In genomic region chr1:191311296-191311898, GRCm38 (mm10) we compare ENCODE assay signal across 18 mouse cellular contexts. TPM values are rescaled to one million over a fixed set of nuclear protein-coding genes. Genes with fewer than 3 reads are reported as not detected.
DNase-seq lines count a peak whose midpoint lies in the region; ATAC-seq and TF ChIP-seq lines count a peak whose summit lies in the region.
"Had no signal": no experiment of that assay in that cellular context is flagged by ENCODE, and none has a peak within 500 bp of the region (broad histone marks: within the 10 kb centered on the region; RNA-seq: fewer than 3 reads in every experiment).

No protein-coding gene starts in this region.

- no peak overlapping the region for H3K4me2 ChIP-seq in midbrain, postnatal 0 days (ENCODE audit: low read depth, low read length, poor library complexity, severe bottlenecking)
- H3K4me2 ChIP-seq: forebrain, embryonic 15.5 days; hindbrain, embryonic 15.5 days had no signal

- no peak overlapping the region for H3K4me3 ChIP-seq in gastrocnemius, adult 2 months
- H3K4me3 ChIP-seq in megakaryocyte, embryonic 14.5 days (replicated peaks), result peak overlapping the region; percentile 26
- no peak overlapping the region for H3K4me3 ChIP-seq in midbrain, postnatal 0 days (ENCODE audit: low read depth, low read length)
- H3K4me3 ChIP-seq: embryonic facial prominence, embryonic 12.5 days; forebrain, embryonic 15.5 days; hindbrain, embryonic 15.5 days had no signal

- WGBS in midbrain, postnatal 0 days, result 78% methylated on average over 4 of the region's 4 CpGs

- no peak overlapping the region for H3K9ac ChIP-seq in midbrain, postnatal 0 days (replicated peaks; ENCODE audit: low read length, poor library complexity, severe bottlenecking)
- H3K9ac ChIP-seq: forebrain, embryonic 15.5 days; hindbrain, embryonic 15.5 days had no signal

- H3K27me3 ChIP-seq in megakaryocyte, embryonic 14.5 days (replicated peaks), result no peaks in the 10 kb centered on the region
- no peaks in the 10 kb centered on the region for H3K27me3 ChIP-seq in midbrain, postnatal 0 days (ENCODE audit: insufficient read depth, low read length)
- H3K27me3 ChIP-seq: embryonic facial prominence, embryonic 12.5 days; forebrain, embryonic 15.5 days; heart, embryonic 13.5 days; hindbrain, embryonic 15.5 days had no signal

- H3K9me3 ChIP-seq in megakaryocyte, embryonic 14.5 days, result peaks cover 3% of the 10 kb centered on the region
- no peaks in the 10 kb centered on the region for H3K9me3 ChIP-seq in midbrain, postnatal 0 days (ENCODE audit: low read length)
- H3K9me3 ChIP-seq: embryonic facial prominence, embryonic 12.5 days; forebrain, embryonic 15.5 days; heart, embryonic 13.5 days; hindbrain, embryonic 15.5 days had no signal

- H3K36me3 ChIP-seq in megakaryocyte, embryonic 14.5 days (replicated peaks; ENCODE audit: low read length), result peaks cover 9% of the 10 kb centered on the region
- peaks cover 3% of the 10 kb centered on the region for H3K36me3 ChIP-seq in midbrain, postnatal 0 days (ENCODE audit: insufficient read depth, low read length)

- peak; percentile 66 for DNase-seq in gastrocnemius, adult 2 months
- DNase-seq in gastrocnemius, postnatal 10 days, result no peak
- peak; percentile 54 for DNase-seq in kidney, adult 9 months
- no peak for DNase-seq in kidney, postnatal 14 days
- peak; percentile 84 for DNase-seq in skeletal muscle tissue, adult 2 months (ENCODE audit: low read depth, low spot score)
- DNase-seq in midbrain, postnatal 0 days (ENCODE audit: low spot score), result no peak
- DNase-seq: adrenal gland, postnatal 10 days; cerebellum, adult 11-12 months; cerebellum, adult 9-10 months; cerebellum, postnatal 25 days; heart, adult 11 months; heart, postnatal 36 days had no signal

- no peak for TF ChIP-seq CTCF in gastrocnemius, adult 2 months (IDR thresholded peaks at IDR 0.05)
- TF ChIP-seq CTCF in midbrain, postnatal 0 days (IDR thresholded peaks at IDR 0.05), result no peak

- intact Hi-C loops in gastrocnemius, adult 2 months (cut with DNase I), result loop anchor here (5.0 kb wide), 2 partner anchors 36 to 511 kb away; partner anchors contain the start of gene Nek2

- peak overlapping the region; percentile 92 for H3K27ac ChIP-seq in gastrocnemius, adult 2 months
- no peak overlapping the region for H3K27ac ChIP-seq in midbrain, postnatal 0 days (ENCODE audit: low read depth, low read length)
- H3K27ac ChIP-seq: embryonic facial prominence, embryonic 12.5 days; forebrain, embryonic 15.5 days; heart, embryonic 13.5 days; hindbrain, embryonic 15.5 days had no signal

- ATAC-seq in megakaryocyte, adult 5-6 weeks (ENCODE audit: poor library complexity, severe bottlenecking), result no peak
- no peak for ATAC-seq in midbrain, postnatal 0 days (ENCODE audit: low FRiP score)

- H3K4me1 ChIP-seq in megakaryocyte, embryonic 14.5 days, result peaks cover 30% of the 10 kb centered on the region
- H3K4me1 ChIP-seq in midbrain, postnatal 0 days (ENCODE audit: insufficient read depth, low read length), result no peaks in the 10 kb centered on the region
- H3K4me1 ChIP-seq: embryonic facial prominence, embryonic 12.5 days had no signal

RNA-seq across cellular contexts. Expression of gene Nenf, which starts 6.6 kb away (rescaled TPM):
- 10 to 100 TPM; 68.3 to 69.6 TPM for total RNA-seq in gastrocnemius, adult 2 months (2021)
- 10 to 100 TPM; 83.8 to 87.2 TPM for total RNA-seq in gastrocnemius, postnatal 10 days (2021)
- 20.2 and 31.8 TPM in 2 replicates for polyA plus RNA-seq in megakaryocyte, embryonic 14.5 days (2012; ENCODE audit: insufficient read depth, low replicate concordance)
- total RNA-seq in megakaryocyte, adult 5-6 weeks (2015), result 14.9 and 15.1 TPM in 2 replicates
- total RNA-seq in megakaryocyte, adult 5-6 weeks (2017), result 4.6 and 6.3 TPM in 2 replicates
- 168 and 184 TPM in 2 replicates for total RNA-seq in midbrain, postnatal 0 days (2014; rRNA removed)
- 185 and 200 TPM in 2 replicates for polyA plus RNA-seq in midbrain, postnatal 0 days (2015; fragmentation: Nextera tagmentation; extraction: Ambion mirVana)

RNA-seq across cellular contexts. Expression of gene Tmem206, which starts 14.3 kb away (rescaled TPM):
- total RNA-seq in gastrocnemius, adult 2 months (2021), result 1 to 10 TPM; 1.2 to 1.4 TPM
- 1 to 10 TPM; 2.3 to 4.6 TPM for total RNA-seq in gastrocnemius, postnatal 10 days (2021)
- polyA plus RNA-seq in megakaryocyte, embryonic 14.5 days (2012; ENCODE audit: insufficient read depth, low replicate concordance), result 3.4 TPM in 1 of 2 replicates, not detected in the other
- total RNA-seq in megakaryocyte, adult 5-6 weeks (2015), result 9.4 and 14.9 TPM in 2 replicates
- 9.0 and 10.3 TPM in 2 replicates for total RNA-seq in megakaryocyte, adult 5-6 weeks (2017)
- total RNA-seq in midbrain, postnatal 0 days (2014; rRNA removed), result 19.7 and 23.2 TPM in 2 replicates
- polyA plus RNA-seq in midbrain, postnatal 0 days (2015; fragmentation: Nextera tagmentation; extraction: Ambion mirVana), result 27.6 and 28.3 TPM in 2 replicates

Comparison
In these comparisons a context has a peak if more than half of its experiments do, and no peak if none do; other contexts are left out.
1. DNase-seq: peak in gastrocnemius, adult 2 months (single experiment), kidney, adult 9 months (single experiment) and skeletal muscle tissue, adult 2 months (single experiment); none in gastrocnemius, postnatal 10 days (single experiment), kidney, postnatal 14 days (single experiment) and midbrain, postnatal 0 days (single experiment).
2. RNA of gene Nenf, which starts 6.6 kb away (total RNA-seq): 168 to 184 TPM in midbrain, postnatal 0 days, 83.8 to 87.2 TPM in gastrocnemius, postnatal 10 days and 68.3 to 69.6 TPM in gastrocnemius, adult 2 months; 4.6 to 15.1 TPM in megakaryocyte, adult 5-6 weeks; every median in the first group is over 4 times any median in the second.